Mouse (Mus musculus) liver, embryonic 15.5 days (tissue): ENCODE results near the gene Cyb5r1. TPM values are rescaled to one million over a fixed set of nuclear protein-coding genes. Genes with fewer than 3 reads are reported as not detected.

ENCODE experiments used
- ATAC-seq: fragments of 200-750 bp; cut with Nextera tagmentation; 2 replicates; pipeline ENCODE4 v1.8.0; 2017; ENCODE audit warnings: moderate number of reproducible peaks, mild to moderate bottlenecking, moderate library complexity; ENCODE audit not compliant: insufficient read depth
- H3K27ac ChIP-seq: fragments of 300-500 bp; sonication (generic); replicated peaks from 2 replicates; pipeline ENCODE4 v1.5.1; 2015; ENCODE audit warnings: mild to moderate bottlenecking, inconsistent platforms
- H3K27me3 ChIP-seq: fragments of 300-500 bp; sonication (generic); 2 replicates; pipeline ENCODE4 v1.6.1; 2015; ENCODE audit warnings: mild to moderate bottlenecking, inconsistent platforms
- H3K36me3 ChIP-seq: fragments of 300-500 bp; sonication (generic); replicated peaks from 2 replicates; pipeline ENCODE4 v1.6.1; 2015; ENCODE audit warnings: moderate library complexity, mild to moderate bottlenecking, inconsistent platforms
- H3K4me1 ChIP-seq: fragments of 300-500 bp; sonication (generic); replicated peaks from 2 replicates; pipeline ENCODE4 v1.6.1; 2015; ENCODE audit warnings: inconsistent platforms
- H3K4me2 ChIP-seq: fragments of 300-500 bp; sonication (generic); 2 replicates; pipeline ENCODE4 v1.6.1; 2015; ENCODE audit warnings: moderate library complexity, mild to moderate bottlenecking, inconsistent platforms
- H3K4me3 ChIP-seq: fragments of 300-500 bp; sonication (generic); replicated peaks from 2 replicates; pipeline ENCODE4 v1.5.1; 2015; ENCODE audit warnings: mild to moderate bottlenecking, inconsistent platforms
- H3K9ac ChIP-seq: fragments of 300-500 bp; sonication (generic); 2 replicates; pipeline ENCODE4 v1.6.1; 2015; ENCODE audit warnings: moderate library complexity, mild to moderate bottlenecking, inconsistent platforms
- H3K9me3 ChIP-seq: fragments of 300-500 bp; sonication (generic); replicated peaks from 2 replicates; pipeline ENCODE4 v1.6.1; 2016; ENCODE audit warnings: inconsistent platforms
- whole genome bisulfite sequencing: fragments of 180-500 bp; shearing (Covaris S2); methylation state at CpG from one replicate; pipeline ENCODE4 v1.1.7; 2015; ENCODE audit warnings: mixed read lengths; ENCODE audit not compliant: insufficient replicate concordance; 5-methylcytosine and 5-hydroxymethylcytosine counted together
- polyA plus RNA-seq: library from polyadenylated mRNA; unstranded; fragments of >200 nt; fragmentation: Nextera tagmentation; extraction: Ambion mirVana; gene quantifications from 2 replicates; pipeline ENCODE4 v1.2.1, GENCODE M21; 2015

The Cyb5r1 gene
- polyA plus RNA-seq, 1 experiment from 2014 or later, result 17.4 TPM

GRCm38 (mm10) chr1:134414501-134415167 is 9.3 kb downstream of the Cyb5r1 start:
- peak overlapping the region; percentile 99 for H3K27ac ChIP-seq
- no peak for ATAC-seq
- peak overlapping the region; percentile 58 for H3K9ac ChIP-seq
- H3K36me3 ChIP-seq, result peaks cover 28% of the 10 kb centered on the region
- peaks cover 53% of the 10 kb centered on the region for H3K4me1 ChIP-seq
- peak overlapping the region; percentile 78 for H3K4me3 ChIP-seq
- WGBS, result 15% methylated on average over 11 of the region's 11 CpGs
- H3K9me3 ChIP-seq, result no peaks in the 10 kb centered on the region
- H3K4me2 ChIP-seq, result peak overlapping the region; percentile 77
- H3K27me3 ChIP-seq, result no peaks in the 10 kb centered on the region

- peak within 1 kb of the TSS; percentile 78 for H3K4me3 ChIP-seq
- H3K4me2 ChIP-seq, result peak within 1 kb of the TSS; percentile 77
- no peaks in the 10 kb centered on the region for H3K27me3 ChIP-seq
- no peaks in the 10 kb centered on the region for H3K9me3 ChIP-seq
- H3K27ac ChIP-seq, result peak within 1 kb of the TSS; percentile 99
- peak within 1 kb of the TSS; percentile 95 for H3K9ac ChIP-seq
- peaks cover 60% of the 10 kb centered on the region for H3K4me1 ChIP-seq
- WGBS, result under 1% methylated on average over 72 of the region's 77 CpGs
- ATAC-seq, result peak; percentile 98
- H3K36me3 ChIP-seq, result peaks cover 21% of the 10 kb centered on the region
Measured at GRCm38 (mm10) chr1:134415168-134415831, 9.9 kb downstream of the Cyb5r1 start, which contains the start of gene Adipor1. Adipor1 (plus strand) TSS chr1:134415378.

- H3K4me2 ChIP-seq, result peak overlapping the region; percentile 77
- H3K9me3 ChIP-seq, result no peaks in the 10 kb centered on the region
- peak overlapping the region; percentile 40 for H3K9ac ChIP-seq
- ATAC-seq, result no peak
- WGBS, result 46% methylated on average over 2 of the region's 2 CpGs
- H3K4me3 ChIP-seq, result peak overlapping the region; percentile 78
- peaks cover 20% of the 10 kb centered on the region for H3K36me3 ChIP-seq
- peak overlapping the region; percentile 99 for H3K27ac ChIP-seq
- H3K27me3 ChIP-seq, result no peaks in the 10 kb centered on the region
- peaks cover 87% of the 10 kb centered on the region for H3K4me1 ChIP-seq
Measured at GRCm38 (mm10) chr1:134418414-134418975, 13.1 kb downstream of the Cyb5r1 start.

GRCm38 (mm10) chr1:134419176-134419575 is 13.8 kb downstream of the Cyb5r1 start:
- peaks cover 27% of the 10 kb centered on the region for H3K36me3 ChIP-seq
- H3K4me3 ChIP-seq, result peak overlapping the region; percentile 78
- ATAC-seq, result no peak
- H3K4me2 ChIP-seq, result peak overlapping the region; percentile 77
- H3K27ac ChIP-seq, result peak overlapping the region; percentile 99
- no peaks in the 10 kb centered on the region for H3K9me3 ChIP-seq
- H3K4me1 ChIP-seq, result peaks cover 88% of the 10 kb centered on the region
- 5% methylated on average over 1 of the region's 1 CpGs for WGBS
- no peaks in the 10 kb centered on the region for H3K27me3 ChIP-seq
- peak overlapping the region; percentile 40; the same call in 1 of the 2 replicates for H3K9ac ChIP-seq

GRCm38 (mm10) chr1:134419751-134420458 is 14.5 kb downstream of the Cyb5r1 start:
- Histone ChIP-seq H3K4me2 (peak overlapping the region; percentile 77), H3K4me1 (peaks cover 88% of the 10 kb centered on the region), H3K4me3 (peak overlapping the region; percentile 78), H3K27me3 (no peaks in the 10 kb centered on the region), H3K9me3 (no peaks in the 10 kb centered on the region), H3K9ac (peak overlapping the region; percentile 40), H3K36me3 (peaks cover 34% of the 10 kb centered on the region), H3K27ac (peak overlapping the region; percentile 99)
- no peak for ATAC-seq
- 10% methylated on average over 5 of the region's 5 CpGs for WGBS

GRCm38 (mm10) chr1:134423911-134424310 is 18.6 kb downstream of the Cyb5r1 start:
- peak; percentile 74 for ATAC-seq
- peak overlapping the region; percentile 15; the same call in 1 of the 2 replicates for H3K4me3 ChIP-seq
- H3K9ac ChIP-seq, result 0 out of 2 replicates have a peak overlapping the region, but pooled peaks have one; percentile 22
- H3K4me1 ChIP-seq, result peaks cover 94% of the 10 kb centered on the region
- no peaks in the 10 kb centered on the region for H3K9me3 ChIP-seq
- peak overlapping the region; percentile 64 for H3K4me2 ChIP-seq
- 40% methylated on average over 10 of the region's 10 CpGs for WGBS
- peak overlapping the region; percentile 95 for H3K27ac ChIP-seq
- peaks cover 63% of the 10 kb centered on the region for H3K36me3 ChIP-seq
- no peaks in the 10 kb centered on the region for H3K27me3 ChIP-seq

GRCm38 (mm10) chr1:134426289-134426688 is 20.9 kb downstream of the Cyb5r1 start:
- Histone ChIP-seq H3K27me3 (no peaks in the 10 kb centered on the region), H3K27ac (peak overlapping the region; percentile 95), H3K4me2 (peak overlapping the region; percentile 53), H3K9ac (peak overlapping the region; percentile 37), H3K9me3 (no peaks in the 10 kb centered on the region), H3K36me3 (peaks cover 87% of the 10 kb centered on the region), H3K4me1 (peaks cover 79% of the 10 kb centered on the region), H3K4me3 (peak overlapping the region; percentile 16; the same call in 1 of the 2 replicates)
- 14% methylated on average over 5 of the region's 5 CpGs for WGBS
- ATAC-seq, result peak; percentile 99

GRCm38 (mm10) chr1:134433002-134433401 is 27.6 kb downstream of the Cyb5r1 start:
- no peaks in the 10 kb centered on the region for H3K9me3 ChIP-seq
- no peak overlapping the region for H3K4me3 ChIP-seq
- no peak overlapping the region for H3K9ac ChIP-seq
- H3K27ac ChIP-seq, result 0 out of 2 replicates have a peak overlapping the region, but pooled peaks have one; percentile 1
- H3K36me3 ChIP-seq, result peaks cover 63% of the 10 kb centered on the region
- WGBS, result 84% methylated on average over 10 of the region's 10 CpGs
- no peak overlapping the region for H3K4me2 ChIP-seq
- peaks cover 47% of the 10 kb centered on the region for H3K4me1 ChIP-seq
- H3K27me3 ChIP-seq, result no peaks in the 10 kb centered on the region
- no peak for ATAC-seq

GRCm38 (mm10) chr1:134433473-134433872 is 28.1 kb downstream of the Cyb5r1 start:
- Histone ChIP-seq H3K4me3 (no peak overlapping the region), H3K9ac (no peak overlapping the region), H3K9me3 (no peaks in the 10 kb centered on the region), H3K36me3 (peaks cover 58% of the 10 kb centered on the region), H3K27ac (0 out of 2 replicates have a peak overlapping the region, but pooled peaks have one; percentile 10), H3K4me2 (no peak overlapping the region), H3K27me3 (no peaks in the 10 kb centered on the region), H3K4me1 (peaks cover 42% of the 10 kb centered on the region)
- 75% methylated on average over 4 of the region's 4 CpGs for WGBS
- no peak for ATAC-seq

- no peak overlapping the region for H3K4me3 ChIP-seq
Measured at GRCm38 (mm10) chr1:134435414-134435813, 30.1 kb downstream of the Cyb5r1 start.

More at GRCm38 (mm10) chr1:134435414-134435813, 30.1 kb downstream of the Cyb5r1 start:
- ATAC-seq, result no peak
- Histone ChIP-seq H3K27ac (no peak overlapping the region), H3K4me1 (peaks cover 30% of the 10 kb centered on the region), H3K27me3 (no peaks in the 10 kb centered on the region), H3K36me3 (peaks cover 39% of the 10 kb centered on the region), H3K4me2 (0 out of 2 replicates have a peak overlapping the region, but pooled peaks have one; percentile 20), H3K9me3 (no peaks in the 10 kb centered on the region), H3K9ac (no peak overlapping the region)
- 29% methylated on average over 4 of the region's 4 CpGs for WGBS
